Comparison of ENCODE assay signal across 27 mouse cellular contexts in the genomic region with DNA sequence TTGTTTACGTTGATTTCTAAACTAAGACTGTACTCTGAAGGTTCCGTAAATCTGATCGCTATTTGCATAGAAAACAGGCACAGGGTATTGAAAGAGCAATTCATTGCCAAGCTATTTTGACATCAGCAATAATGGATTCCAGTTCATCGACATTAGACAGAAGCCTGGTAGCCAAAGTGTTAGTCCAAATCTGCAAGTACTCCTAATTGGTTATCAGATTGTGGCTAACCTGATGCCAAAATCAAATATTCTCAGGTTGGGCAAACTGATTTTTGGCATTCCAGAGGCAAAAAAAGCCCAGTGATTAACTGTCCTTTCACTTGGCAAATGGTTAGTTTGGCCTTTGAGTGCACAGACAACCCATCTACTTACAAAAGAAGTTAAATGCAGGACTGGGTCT.
"Had no signal": no experiment of that assay in that cellular context is flagged by ENCODE, and none has a peak within 500 bp of the region (broad histone marks: within the 10 kb centered on the region; RNA-seq: fewer than 3 reads in every experiment).

No protein-coding gene starts in this region.

- ATAC-seq: forebrain, embryonic 13.5 days; forebrain, embryonic 14.5 days; forebrain, embryonic 15.5 days; forebrain, embryonic 16.5 days had no signal

- H3K27ac ChIP-seq: embryonic facial prominence, embryonic 10.5 days; embryonic facial prominence, embryonic 12.5 days; embryonic facial prominence, embryonic 13.5 days; embryonic facial prominence, embryonic 15.5 days; forebrain, embryonic 10.5 days; forebrain, embryonic 12.5 days; forebrain, embryonic 13.5 days; forebrain, embryonic 15.5 days; gastrocnemius, adult 2 months; heart, adult 2 months had no signal

- DNase-seq: cerebellum, adult 8-10 months; cerebellum, adult 9-10 months; cerebellum, adult 9-11 months; cerebellum, postnatal 10 days; cerebellum, postnatal 14 days; cerebellum, postnatal 25 days; cerebellum, postnatal 36 days; embryo, embryonic 11 days; gastrocnemius, adult 2 months; gastrocnemius, postnatal 10 days; gastrocnemius, postnatal 14 days; gastrocnemius, postnatal 25 days; gastrocnemius, postnatal 36 days; heart, adult 11 months; heart, adult 18-20 months; heart, adult 2 months had no signal

- H3K9ac ChIP-seq: embryonic facial prominence, embryonic 12.5 days; embryonic facial prominence, embryonic 13.5 days; embryonic facial prominence, embryonic 15.5 days; forebrain, embryonic 12.5 days; forebrain, embryonic 13.5 days; forebrain, embryonic 15.5 days had no signal

- H3K4me1 ChIP-seq: embryonic facial prominence, embryonic 10.5 days; forebrain, embryonic 10.5 days; forebrain, embryonic 12.5 days; forebrain, embryonic 13.5 days; forebrain, embryonic 15.5 days had no signal

- H3K9me3 ChIP-seq: embryonic facial prominence, embryonic 10.5 days; embryonic facial prominence, embryonic 12.5 days; embryonic facial prominence, embryonic 13.5 days; embryonic facial prominence, embryonic 15.5 days; forebrain, embryonic 10.5 days; forebrain, embryonic 12.5 days; forebrain, embryonic 13.5 days; forebrain, embryonic 15.5 days had no signal

- H3K36me3 ChIP-seq: embryonic facial prominence, embryonic 10.5 days; embryonic facial prominence, embryonic 12.5 days; embryonic facial prominence, embryonic 13.5 days; embryonic facial prominence, embryonic 15.5 days; forebrain, embryonic 10.5 days; forebrain, embryonic 12.5 days; forebrain, embryonic 15.5 days had no signal

- H3K4me3 ChIP-seq: embryonic facial prominence, embryonic 10.5 days; embryonic facial prominence, embryonic 12.5 days; embryonic facial prominence, embryonic 13.5 days; embryonic facial prominence, embryonic 15.5 days; erythroblast, embryonic 14.5 days; forebrain, embryonic 10.5 days; forebrain, embryonic 12.5 days; forebrain, embryonic 13.5 days; forebrain, embryonic 15.5 days; gastrocnemius, adult 2 months; heart, adult 2 months had no signal

- H3K27me3 ChIP-seq: embryonic facial prominence, embryonic 12.5 days; embryonic facial prominence, embryonic 13.5 days; embryonic facial prominence, embryonic 15.5 days; forebrain, embryonic 15.5 days had no signal

- H3K4me2 ChIP-seq: embryonic facial prominence, embryonic 12.5 days; embryonic facial prominence, embryonic 13.5 days; embryonic facial prominence, embryonic 15.5 days; forebrain, embryonic 12.5 days; forebrain, embryonic 13.5 days; forebrain, embryonic 15.5 days had no signal
